Mouse (Mus musculus): Measurements from ENCODE around the gene Cyp19a1. TPM values are rescaled to one million over a fixed set of nuclear protein-coding genes. Genes with fewer than 3 reads are reported as not detected.
A peak's percentile ranks its signal among the peaks of the same experiment; 100 is the strongest.

Gene Cyp19a1
- total and polyA plus RNA-seq, 3 experiments: not detected

GRCm38 (mm10) chr9:54216511-54216910 is 51.4 kb downstream of the Cyp19a1 start:
- Histone ChIP-seq H3K9me3 (replicated peaks; ENCODE audit: low read length) (no peaks in the 10 kb centered on the region), H3K36me3 (replicated peaks in 1 of 2; ENCODE audit: control insufficient read depth in 1 of 2, insufficient read depth in 1 of 2, low read length in 1 of 2) (no peaks in the 10 kb centered on the region), H3K4me3 (replicated peaks in 1 of 3; ENCODE audit: low read depth in 2 of 3, low read length in 2 of 3, poor library complexity in 1 of 3) (no peak overlapping the region), H3K27me3 (replicated peaks) (no peaks in the 10 kb centered on the region), H3K9ac (ENCODE audit: insufficient read depth, low read depth) (no peak overlapping the region), H3K4me1 (ENCODE audit: control insufficient read depth in 1 of 2, insufficient read depth in 2 of 2) (no peaks in the 10 kb centered on the region), H3K27ac (ENCODE audit: insufficient read depth, low read depth) (no peak overlapping the region), H3K79me2 (replicated peaks; ENCODE audit: control insufficient read depth, extremely low read depth, insufficient read depth, poor library complexity, severe bottlenecking) (no peaks in the 10 kb centered on the region), H3K4me2 (ENCODE audit: insufficient read depth, low read depth, poor library complexity, severe bottlenecking) (no peak overlapping the region)
- dilution Hi-C loops (cut with MboI; ENCODE audit: extremely low pct_ligation_motif_present, extremely low pct_unique_long_range_greater_than_20kb, low sequenced_read_pairs): no loop called here
- in situ Hi-C loops (cut with MboI; ENCODE audit: low pct_ligation_motif_present, low pct_unique_long_range_greater_than_20kb, low sequenced_read_pairs): no loop called here
- no peak for DNase-seq (ENCODE audit: extremely low read depth)
- TF ChIP-seq POLR2A (IDR thresholded peaks at IDR 0.05; ENCODE audit: low read depth, low read length) (no peak), ZC3H11A (IDR thresholded peaks at IDR 0.05; ENCODE audit: low read depth, low read length) (no peak), CHD2 (IDR thresholded peaks at IDR 0.05; ENCODE audit: low read length) (no peak)

- DNase-seq (ENCODE audit: extremely low read depth): no peak
- Histone ChIP-seq H3K4me3 (replicated peaks in 1 of 3; ENCODE audit: low read depth in 2 of 3, low read length in 2 of 3, poor library complexity in 1 of 3) (no peak overlapping the region), H3K36me3 (replicated peaks in 1 of 2; ENCODE audit: control insufficient read depth in 1 of 2, insufficient read depth in 1 of 2, low read length in 1 of 2) (no peaks in the 10 kb centered on the region), H3K27ac (ENCODE audit: insufficient read depth, low read depth) (no peak overlapping the region), H3K4me1 (ENCODE audit: control insufficient read depth in 1 of 2, insufficient read depth in 2 of 2) (no peaks in the 10 kb centered on the region), H3K9ac (ENCODE audit: insufficient read depth, low read depth) (no peak overlapping the region), H3K79me2 (replicated peaks; ENCODE audit: control insufficient read depth, extremely low read depth, insufficient read depth, poor library complexity, severe bottlenecking) (no peaks in the 10 kb centered on the region), H3K27me3 (replicated peaks) (no peaks in the 10 kb centered on the region), H3K4me2 (ENCODE audit: insufficient read depth, low read depth, poor library complexity, severe bottlenecking) (no peak overlapping the region), H3K9me3 (replicated peaks; ENCODE audit: low read length) (no peaks in the 10 kb centered on the region)
- dilution Hi-C loops (cut with MboI; ENCODE audit: extremely low pct_ligation_motif_present, extremely low pct_unique_long_range_greater_than_20kb, low sequenced_read_pairs) (no loop called here), in situ Hi-C loops (cut with MboI; ENCODE audit: low pct_ligation_motif_present, low pct_unique_long_range_greater_than_20kb, low sequenced_read_pairs) (no loop called here)
- no peak for TF ChIP-seq ZKSCAN1 (IDR thresholded peaks at IDR 0.05; ENCODE audit: borderline replicate concordance, low read depth, low read length)
- no peak for TF ChIP-seq JUN (IDR thresholded peaks at IDR 0.05; ENCODE audit: insufficient read depth, low read depth, low read length)
- no peak for TF ChIP-seq SMC3 (IDR thresholded peaks at IDR 0.05; ENCODE audit: low read depth, low read length)
- TF ChIP-seq MXI1 (IDR thresholded peaks at IDR 0.05; ENCODE audit: low read depth, low read length): no peak
- no peak for TF ChIP-seq IRF4 (IDR thresholded peaks at IDR 0.05; ENCODE audit: low read depth, low read length)
- TF ChIP-seq MEF2A (IDR thresholded peaks at IDR 0.05; ENCODE audit: borderline replicate concordance, low read depth, low read length): no peak
- no peak for TF ChIP-seq CTCF (conservative IDR thresholded peaks at IDR 0.05 in 1 of 2, IDR thresholded peaks at IDR 0.05 in 1 of 2; ENCODE audit: low read depth in 2 of 2, low read length in 2 of 2)
- TF ChIP-seq USF2 (conservative IDR thresholded peaks at IDR 0.05; ENCODE audit: low read depth, low read length): no peak
- no peak for TF ChIP-seq PAX5 (IDR thresholded peaks at IDR 0.05; ENCODE audit: low read length)
- TF ChIP-seq MAZ (IDR thresholded peaks at IDR 0.05; ENCODE audit: low read depth, low read length): no peak
- TF ChIP-seq BHLHE40 (IDR thresholded peaks at IDR 0.05; ENCODE audit: low read depth, low read length): no peak
- no peak for TF ChIP-seq UBTF (IDR thresholded peaks at IDR 0.05; ENCODE audit: low read depth, low read length)
- no peak for TF ChIP-seq TBP (conservative IDR thresholded peaks at IDR 0.05; ENCODE audit: low read depth, low read length)
Measured at GRCm38 (mm10) chr9:54214881-54215280, 53.0 kb downstream of the Cyp19a1 start.

- TF ChIP-seq MXI1 (IDR thresholded peaks at IDR 0.05; ENCODE audit: low read depth, low read length) (no peak), POLR2AphosphoS2 (IDR thresholded peaks at IDR 0.05; ENCODE audit: low read depth, low read length) (no peak), RAD21 (IDR thresholded peaks at IDR 0.05; ENCODE audit: low read depth, low read length) (peak; percentile 13; the same call in 1 of the 2 replicates), JUND (conservative IDR thresholded peaks at IDR 0.05; ENCODE audit: low read depth, low read length) (no peak), UBTF (IDR thresholded peaks at IDR 0.05; ENCODE audit: low read depth, low read length) (no peak), BHLHE40 (IDR thresholded peaks at IDR 0.05; ENCODE audit: low read depth, low read length) (0 out of 2 replicates have a peak, but pooled peaks have one; percentile 21), EP300 (IDR thresholded peaks at IDR 0.05; ENCODE audit: low read length) (no peak), NRF1 (IDR thresholded peaks at IDR 0.05; ENCODE audit: low read depth, low read length) (no peak), MAZ (IDR thresholded peaks at IDR 0.05; ENCODE audit: low read depth, low read length) (no peak), RCOR1 (conservative IDR thresholded peaks at IDR 0.05; ENCODE audit: low read depth, low read length) (no peak), USF1 (IDR thresholded peaks at IDR 0.05; ENCODE audit: low read depth, low read length) (no peak), POLR2A (IDR thresholded peaks at IDR 0.05; ENCODE audit: low read depth, low read length) (no peak), CTCF (conservative IDR thresholded peaks at IDR 0.05 in 1 of 2, IDR thresholded peaks at IDR 0.05 in 1 of 2; ENCODE audit: low read depth in 2 of 2, low read length in 2 of 2) (peak in 1 of 2 experiments; percentile 38; a peak in 1 of 4 replicates), ZC3H11A (IDR thresholded peaks at IDR 0.05; ENCODE audit: low read depth, low read length) (no peak)
- no peak overlapping the region for H3K27ac ChIP-seq (ENCODE audit: insufficient read depth, low read depth)
- peaks cover 1% of the 10 kb centered on the region for H3K27me3 ChIP-seq (replicated peaks)
- no peak overlapping the region for H3K9ac ChIP-seq (ENCODE audit: insufficient read depth, low read depth)
- H3K79me2 ChIP-seq (replicated peaks; ENCODE audit: control insufficient read depth, extremely low read depth, insufficient read depth, poor library complexity, severe bottlenecking): no peaks in the 10 kb centered on the region
- H3K4me3 ChIP-seq (replicated peaks in 1 of 3; ENCODE audit: low read depth in 2 of 3, low read length in 2 of 3, poor library complexity in 1 of 3): no peak overlapping the region
- no peaks in the 10 kb centered on the region for H3K4me1 ChIP-seq (ENCODE audit: control insufficient read depth in 1 of 2, insufficient read depth in 2 of 2)
- DNase-seq (ENCODE audit: extremely low read depth): no peak
- dilution Hi-C loops (cut with MboI; ENCODE audit: extremely low pct_ligation_motif_present, extremely low pct_unique_long_range_greater_than_20kb, low sequenced_read_pairs): no loop called here
- in situ Hi-C loops (cut with MboI; ENCODE audit: low pct_ligation_motif_present, low pct_unique_long_range_greater_than_20kb, low sequenced_read_pairs): no loop called here
- H3K36me3 ChIP-seq (replicated peaks in 1 of 2; ENCODE audit: control insufficient read depth in 1 of 2, insufficient read depth in 1 of 2, low read length in 1 of 2): no peaks in the 10 kb centered on the region
- peaks cover 5% of the 10 kb centered on the region for H3K9me3 ChIP-seq (replicated peaks; ENCODE audit: low read length)
- H3K4me2 ChIP-seq (ENCODE audit: insufficient read depth, low read depth, poor library complexity, severe bottlenecking): no peak overlapping the region
Measured at GRCm38 (mm10) chr9:54194790-54195189, 73.1 kb downstream of the Cyp19a1 start.

Data from CH12.LX (cell line).